Mouse (Mus musculus): Measurements from ENCODE around the gene Dpy30.

- TF ChIP-seq CTCF (IDR thresholded peaks at IDR 0.05; ENCODE audit: extremely low read depth, insufficient read length, insufficient replicate concordance, low read depth, low read length) (no peak), POLR2A (IDR thresholded peaks at IDR 0.05; ENCODE audit: low read depth, low read length) (no peak)
These were observed 7.4 kb upstream of the Dpy30 start for GRCm38 (mm10) chr17:74331049-74331676.

Measured in small intestine, adult 2 months (tissue).